Mouse (Mus musculus) midbrain, embryonic 12.5 days (tissue): Measurements from ENCODE around the gene Qtrt1. TPM values are rescaled to one million over a fixed set of nuclear protein-coding genes. Genes with fewer than 3 reads are reported as not detected.

ENCODE experiments used
- ATAC-seq: fragments of 200-750 bp; cut with Nextera tagmentation; 2 replicates; pipeline ENCODE4 v1.8.0; 2017; ENCODE audit warnings: low read depth, moderate TSS enrichment, moderate library complexity; ENCODE audit not compliant: low FRiP score
- H3K27ac ChIP-seq: fragments of 300-500 bp; sonication (generic); replicated peaks from 2 replicates; pipeline ENCODE4 v1.5.1; 2016; ENCODE audit warnings: mild to moderate bottlenecking
- H3K27me3 ChIP-seq: fragments of 300-500 bp; sonication (generic); 2 replicates; pipeline ENCODE4 v1.6.1; 2016; ENCODE audit warnings: mild to moderate bottlenecking
- H3K36me3 ChIP-seq: fragments of 300-500 bp; sonication (generic); 2 replicates; pipeline ENCODE4 v1.6.1; 2016
- H3K4me1 ChIP-seq: fragments of 300-500 bp; sonication (generic); 2 replicates; pipeline ENCODE4 v1.6.1; 2016
- H3K4me2 ChIP-seq: fragments of 300-500 bp; sonication (generic); replicated peaks from 2 replicates; pipeline ENCODE4 v1.6.1; 2016; ENCODE audit warnings: mild to moderate bottlenecking, moderate library complexity
- H3K4me3 ChIP-seq: fragments of 300-500 bp; sonication (generic); 2 replicates; pipeline ENCODE4 v1.5.1; 2016; ENCODE audit warnings: mild to moderate bottlenecking
- H3K9ac ChIP-seq: fragments of 300-500 bp; sonication (generic); replicated peaks from 2 replicates; pipeline ENCODE4 v1.6.1; 2016; ENCODE audit warnings: mild to moderate bottlenecking, moderate library complexity
- H3K9me3 ChIP-seq: fragments of 300-500 bp; sonication (generic); 2 replicates; pipeline ENCODE4 v1.6.1; 2016; ENCODE audit warnings: mild to moderate bottlenecking
- WGBS: fragments of 180-500 bp; shearing (Covaris S2); methylation state at CpG from one replicate; pipeline ENCODE4 v1.1.7; 2016; 5-methylcytosine and 5-hydroxymethylcytosine counted together
- polyA plus RNA-seq: library from polyadenylated mRNA; unstranded; fragments of >200 nt; fragmentation: Nextera tagmentation; extraction: Ambion mirVana; gene quantifications from 2 replicates; pipeline ENCODE4 v1.2.1, GENCODE M21; 2016

Gene Qtrt1
- polyA plus RNA-seq = 45.3 and 50.7 TPM in 2 replicates

- Histone ChIP-seq H3K4me3 (peak within 1 kb of the TSS; percentile 83), H3K27me3 (no peaks in the 10 kb centered on the region), H3K27ac (peak within 1 kb of the TSS; percentile 72), H3K9ac (peak within 1 kb of the TSS; percentile 75), H3K9me3 (no peaks in the 10 kb centered on the region), H3K4me1 (peaks cover 14% of the 10 kb centered on the region), H3K4me2 (peak within 1 kb of the TSS; percentile 91), H3K36me3 (peaks cover 30% of the 10 kb centered on the region)
- peak; percentile 95 for ATAC-seq
- WGBS = 2% methylated on average over 53 of the region's 53 CpGs
Observed at GRCm38 (mm10) chr9:21411669-21412550, at the start of gene Qtrt1. Gene Qtrt1, plus strand, starts transcription at chr9:21411837.

- Histone ChIP-seq H3K27ac (peak overlapping the region; percentile 75), H3K9ac (peak overlapping the region; percentile 29; the same call in 1 of the 2 replicates), H3K36me3 (peaks cover 3% of the 10 kb centered on the region; the same call in 1 of the 2 replicates), H3K4me3 (peak overlapping the region; percentile 95), H3K27me3 (no peaks in the 10 kb centered on the region; the same call in 1 of the 2 replicates), H3K9me3 (no peaks in the 10 kb centered on the region), H3K4me2 (peak overlapping the region; percentile 48), H3K4me1 (peaks cover 19% of the 10 kb centered on the region)
- peak; percentile 20 for ATAC-seq
- WGBS = 37% methylated on average over 14 of the region's 14 CpGs
Observed at GRCm38 (mm10) chr9:21366541-21367220, 45.0 kb upstream of the Qtrt1 start.

DNA sequence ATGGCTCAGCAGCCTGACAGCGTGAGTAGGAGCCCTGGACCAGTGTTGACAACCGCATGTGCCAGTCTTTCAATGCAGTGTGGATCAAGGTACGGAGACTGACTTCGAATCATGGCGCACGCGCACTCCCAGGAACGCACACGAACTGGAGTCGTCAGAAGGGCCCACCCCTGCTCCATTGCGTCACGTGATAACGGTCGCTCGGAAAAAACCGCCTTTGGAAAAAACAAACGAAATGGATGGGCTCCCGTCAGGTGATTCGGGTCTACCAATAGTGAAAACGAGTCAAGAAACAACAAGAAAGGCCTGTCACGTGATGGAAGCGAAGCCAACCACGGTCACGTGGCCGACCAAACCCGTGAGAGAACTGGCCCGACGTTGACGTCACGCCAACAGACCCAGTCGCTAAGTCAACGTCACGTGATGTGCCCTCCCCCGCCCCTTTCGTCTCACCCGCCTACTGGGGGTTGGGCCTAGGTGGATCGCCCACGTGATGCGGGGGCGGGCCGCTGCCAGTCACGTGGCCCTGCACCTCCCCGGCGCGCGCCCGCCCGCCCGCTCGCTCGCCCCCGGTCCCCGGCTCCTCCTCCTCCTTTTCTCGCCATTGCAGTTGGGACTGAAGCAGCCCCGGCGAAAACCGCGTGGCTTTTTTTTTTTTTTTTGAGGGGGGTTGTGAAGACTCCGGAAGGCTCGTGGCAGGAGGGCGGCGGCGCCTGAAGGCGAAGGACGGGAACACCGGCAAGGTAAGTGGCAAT is 44.1 kb upstream of the Qtrt1 start, which contains the start of gene Ilf3:
Ilf3 (plus strand) TSS at position 515 of the 755 bp plus-strand sequence.
- under 1% methylated on average over 46 of the region's 66 CpGs for WGBS
- Histone ChIP-seq H3K4me3 (peak within 1 kb of the TSS; percentile 95), H3K4me1 (peaks cover 24% of the 10 kb centered on the region), H3K9me3 (no peaks in the 10 kb centered on the region), H3K9ac (peak within 1 kb of the TSS; percentile 91), H3K36me3 (peaks cover 11% of the 10 kb centered on the region; the same call in 1 of the 2 replicates), H3K4me2 (peak within 1 kb of the TSS; percentile 82), H3K27me3 (no peaks in the 10 kb centered on the region), H3K27ac (peak within 1 kb of the TSS; percentile 87)
- peak; percentile 84 for ATAC-seq

- ATAC-seq = peak; percentile 68
- Histone ChIP-seq H3K9ac (peak overlapping the region; percentile 91), H3K9me3 (no peaks in the 10 kb centered on the region), H3K36me3 (peaks cover 15% of the 10 kb centered on the region; the same call in 1 of the 2 replicates), H3K27me3 (no peaks in the 10 kb centered on the region), H3K27ac (peak overlapping the region; percentile 87), H3K4me1 (peaks cover 24% of the 10 kb centered on the region), H3K4me2 (peak overlapping the region; percentile 82), H3K4me3 (peak overlapping the region; percentile 95)
- WGBS = 0% methylated on average over 36 of the region's 38 CpGs
Observed at GRCm38 (mm10) chr9:21368131-21368584, 43.5 kb upstream of the Qtrt1 start.

- WGBS = 69% methylated on average over 11 of the region's 11 CpGs
- no peak for ATAC-seq
- no peaks in the 10 kb centered on the region for H3K9me3 ChIP-seq
- peak overlapping the region; percentile 82 for H3K4me2 ChIP-seq
- peaks cover 24% of the 10 kb centered on the region for H3K4me1 ChIP-seq
- peak overlapping the region; percentile 95 for H3K4me3 ChIP-seq
- H3K27me3 ChIP-seq = no peaks in the 10 kb centered on the region
- H3K36me3 ChIP-seq = peaks cover 20% of the 10 kb centered on the region; the same call in 1 of the 2 replicates
- H3K9ac ChIP-seq = peak overlapping the region; percentile 91
- no peak overlapping the region for H3K27ac ChIP-seq
Observed at GRCm38 (mm10) chr9:21369080-21369479, 42.6 kb upstream of the Qtrt1 start.

DNA sequence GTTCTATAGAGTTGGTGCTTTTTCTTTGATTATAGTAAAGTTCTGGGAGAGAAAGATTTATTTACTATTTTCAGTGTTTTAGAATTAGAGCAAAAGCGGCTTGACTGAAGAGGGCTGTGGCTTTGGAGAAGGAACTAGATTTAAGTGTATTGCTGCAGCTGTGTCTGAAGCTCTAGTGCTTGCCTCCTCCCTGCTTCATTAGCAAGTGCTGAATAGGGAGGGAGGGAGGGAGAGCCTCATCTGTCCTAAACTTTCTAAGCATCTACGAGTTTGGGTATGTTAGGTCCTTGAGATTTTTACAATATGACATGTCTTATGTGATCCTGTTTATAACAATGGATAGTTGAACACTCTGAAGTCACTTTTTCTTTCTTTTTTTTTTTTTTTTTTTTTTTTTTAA is 40.8 kb upstream of the Qtrt1 start:
- no peak for ATAC-seq
- Histone ChIP-seq H3K9ac (no peak overlapping the region), H3K4me1 (peaks cover 24% of the 10 kb centered on the region), H3K27me3 (no peaks in the 10 kb centered on the region), H3K9me3 (no peaks in the 10 kb centered on the region), H3K27ac (no peak overlapping the region), H3K36me3 (peaks cover 20% of the 10 kb centered on the region; the same call in 1 of the 2 replicates), H3K4me2 (peak overlapping the region; percentile 27; the same call in 1 of the 2 replicates), H3K4me3 (no peak overlapping the region)
- 95% methylated on average over 2 of the region's 2 CpGs for WGBS

DNA sequence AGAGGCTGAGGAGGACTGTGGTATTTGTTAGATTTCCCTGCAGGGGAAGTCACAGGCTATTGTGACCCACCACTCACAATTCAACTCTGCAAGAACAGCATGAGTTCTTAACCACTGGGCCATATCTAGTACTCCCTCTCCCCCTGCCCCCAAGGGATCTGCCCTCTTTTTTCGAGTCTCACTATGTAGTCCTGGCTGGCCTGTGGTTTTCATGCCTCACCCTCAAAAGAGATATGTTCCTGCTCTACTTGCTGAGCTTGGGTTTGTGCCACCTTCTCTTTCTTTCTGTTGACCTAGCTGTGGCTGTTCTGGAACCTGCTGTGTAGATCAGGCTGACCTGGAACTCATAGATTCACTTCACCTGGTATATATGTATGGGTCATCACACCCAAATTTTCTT is 39.1 kb upstream of the Qtrt1 start:
- 71% methylated on average over 1 of the region's 1 CpGs for WGBS
- peaks cover 20% of the 10 kb centered on the region; the same call in 1 of the 2 replicates for H3K36me3 ChIP-seq
- H3K9me3 ChIP-seq = no peaks in the 10 kb centered on the region
- no peak overlapping the region for H3K27ac ChIP-seq
- H3K27me3 ChIP-seq = no peaks in the 10 kb centered on the region
- no peak overlapping the region for H3K4me2 ChIP-seq
- no peak overlapping the region for H3K9ac ChIP-seq
- H3K4me1 ChIP-seq = peaks cover 24% of the 10 kb centered on the region
- H3K4me3 ChIP-seq = no peak overlapping the region
- ATAC-seq = no peak

DNA sequence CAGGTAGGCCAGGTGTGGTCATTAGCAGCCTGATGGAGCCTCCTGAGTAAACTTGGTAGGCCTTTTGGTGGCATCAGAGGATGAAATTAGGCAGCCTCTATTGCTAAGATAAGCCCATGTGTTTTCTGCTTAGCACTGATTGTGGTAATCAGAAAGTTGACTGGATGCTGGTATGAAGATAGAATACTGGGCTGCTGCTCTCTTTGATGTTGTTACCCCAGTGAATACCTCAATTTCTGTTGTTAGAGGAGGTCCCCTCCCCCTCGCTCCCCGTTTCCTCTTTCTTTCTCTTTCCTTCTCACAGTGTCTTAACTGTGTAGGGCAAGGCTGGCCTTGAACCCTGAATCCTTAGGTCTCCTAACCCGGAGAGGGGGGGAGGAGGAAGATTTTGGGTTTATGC is 32.4 kb upstream of the Qtrt1 start:
- no peak for ATAC-seq
- H3K4me2 ChIP-seq = no peak overlapping the region
- no peaks in the 10 kb centered on the region for H3K27me3 ChIP-seq
- no peak overlapping the region for H3K9ac ChIP-seq
- H3K4me1 ChIP-seq = peaks cover 8% of the 10 kb centered on the region
- no peaks in the 10 kb centered on the region for H3K9me3 ChIP-seq
- no peak overlapping the region for H3K4me3 ChIP-seq
- H3K36me3 ChIP-seq = 0 out of 2 replicates have a peak, but pooled peaks cover 9% of the 10 kb centered on the region
- WGBS = 70% methylated on average over 3 of the region's 3 CpGs
- no peak overlapping the region for H3K27ac ChIP-seq

DNA sequence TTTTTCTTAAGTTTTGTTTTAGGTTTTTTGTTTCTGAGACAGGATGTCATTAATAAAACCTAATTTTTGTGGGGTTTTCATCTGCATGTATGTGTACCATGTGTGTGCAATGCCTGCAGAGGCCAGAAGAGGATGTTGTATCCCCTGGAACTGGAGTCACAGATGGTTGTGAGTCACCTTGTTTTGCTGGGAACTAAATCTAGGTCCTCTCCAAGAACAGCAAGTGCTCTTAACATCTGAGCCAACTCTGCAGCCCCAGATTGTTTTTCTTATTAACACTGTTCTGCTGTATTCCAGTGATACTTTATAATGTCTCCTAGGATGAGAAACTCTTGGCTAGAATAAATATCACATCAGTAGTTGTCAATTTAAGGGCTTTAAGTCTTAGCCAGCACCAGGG is 30.8 kb upstream of the Qtrt1 start:
- H3K36me3 ChIP-seq = 0 out of 2 replicates have a peak, but pooled peaks cover 9% of the 10 kb centered on the region
- H3K4me2 ChIP-seq = no peak overlapping the region
- H3K27ac ChIP-seq = no peak overlapping the region
- no peak overlapping the region for H3K4me3 ChIP-seq
- peaks cover 8% of the 10 kb centered on the region for H3K4me1 ChIP-seq
- H3K9me3 ChIP-seq = no peaks in the 10 kb centered on the region
- no peak for ATAC-seq
- no peaks in the 10 kb centered on the region for H3K27me3 ChIP-seq
- H3K9ac ChIP-seq = no peak overlapping the region

DNA sequence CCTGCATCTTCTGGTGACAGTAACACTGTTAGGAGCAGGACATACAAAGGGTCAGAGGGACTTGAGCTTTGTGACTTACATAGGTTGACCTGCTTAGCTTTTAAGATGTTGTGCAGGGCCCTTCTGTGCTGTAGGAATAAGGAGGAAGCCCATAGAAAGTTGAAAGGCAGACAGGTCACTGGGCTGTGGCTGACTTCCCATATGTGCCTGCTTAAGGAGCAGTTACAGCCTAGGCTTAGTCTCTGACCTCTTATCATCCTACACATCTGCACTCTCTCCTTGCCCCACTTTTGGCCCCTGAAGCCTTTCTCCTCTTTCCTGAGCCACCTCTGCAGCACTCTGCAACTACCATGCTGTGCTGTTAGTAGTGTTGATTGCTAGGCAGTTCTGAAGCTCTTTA is 27.7 kb upstream of the Qtrt1 start:
- H3K36me3 ChIP-seq = peaks cover 20% of the 10 kb centered on the region

GRCm38 (mm10) chr9:21392646-21393175 is 18.9 kb upstream of the Qtrt1 start:
- Histone ChIP-seq H3K27me3 (no peaks in the 10 kb centered on the region), H3K9ac (no peak overlapping the region), H3K9me3 (no peaks in the 10 kb centered on the region), H3K27ac (no peak overlapping the region), H3K4me3 (no peak overlapping the region), H3K4me2 (no peak overlapping the region), H3K4me1 (no peaks in the 10 kb centered on the region), H3K36me3 (peaks cover 95% of the 10 kb centered on the region)
- no peak for ATAC-seq
- WGBS = 95% methylated on average over 10 of the region's 10 CpGs

More for the DNA sequence above, 27.7 kb upstream of the Qtrt1 start:
- H3K4me3 ChIP-seq = no peak overlapping the region
- H3K4me2 ChIP-seq = no peak overlapping the region
- no peak overlapping the region for H3K9ac ChIP-seq
- H3K27me3 ChIP-seq = no peaks in the 10 kb centered on the region
- H3K9me3 ChIP-seq = no peaks in the 10 kb centered on the region
- no peak for ATAC-seq
- peaks cover 4% of the 10 kb centered on the region; the same call in 1 of the 2 replicates for H3K4me1 ChIP-seq
- no peak overlapping the region for H3K27ac ChIP-seq
